In genomic region chr11:115151755-115152429, GRCm38 (mm10) we compare ENCODE assay signal across 8 mouse cellular contexts. TPM values are rescaled to one million over a fixed set of nuclear protein-coding genes. Genes with fewer than 3 reads are reported as not detected.
DNase-seq lines count a peak whose midpoint lies in the region; ATAC-seq and TF ChIP-seq lines count a peak whose summit lies in the region.
"Had no signal": no experiment of that assay in that cellular context is flagged by ENCODE, and none has a peak within 500 bp of the region (broad histone marks: within the 10 kb centered on the region; RNA-seq: fewer than 3 reads in every experiment).

No protein-coding gene starts in this region.

- in situ Hi-C loops in ES-E14 (cut with MboI; ENCODE audit: low sequenced_read_pairs in 2 of 2, unreplicated experiment in 2 of 2) = loop anchor here in 1 of 2 experiments (5.0 kb wide), 1 partner anchor 60 kb away; the partner anchor contains the start of gene Rab37

- peak; percentile 82 for ATAC-seq in embryonic facial prominence, embryonic 14.5 days (ENCODE audit: low read depth)
- ATAC-seq in hindbrain, embryonic 16.5 days = peak; percentile 84
- ATAC-seq in liver, embryonic 11.5 days (replicated peaks; ENCODE audit: low FRiP score) = peak; percentile 33; the same call in 1 of the 2 replicates
- peak; percentile 77 for ATAC-seq in neural tube, embryonic 13.5 days (ENCODE audit: low read depth)

- peaks cover 0 to 4% of the 10 kb centered on the region in 2 experiments; a peak in 1 of 4 replicates for H3K4me1 ChIP-seq in ES-E14 (ENCODE audit: control insufficient read depth in 2 of 2, insufficient read depth in 2 of 2, low read length in 2 of 2, poor library complexity in 1 of 2)
- no peaks in the 10 kb centered on the region; the same call in none of the 2 replicates for H3K4me1 ChIP-seq in embryonic facial prominence, embryonic 14.5 days (ENCODE audit: control insufficient read depth, insufficient read depth, low read length)
- H3K4me1 ChIP-seq in hindbrain, embryonic 16.5 days (ENCODE audit: control insufficient read depth, insufficient read depth, low read depth, low read length) = peaks cover 7% of the 10 kb centered on the region
- peaks cover 18% of the 10 kb centered on the region for H3K4me1 ChIP-seq in liver, embryonic 11.5 days (replicated peaks; ENCODE audit: control insufficient read depth, insufficient read depth, low read length)
- H3K4me1 ChIP-seq in neural tube, embryonic 13.5 days (replicated peaks) = peaks cover 18% of the 10 kb centered on the region

- peak overlapping the region; percentile 52 to 72 for H3K4me3 ChIP-seq in ES-E14 (ENCODE audit: insufficient read depth in 1 of 2, low read depth in 1 of 2, low read length in 2 of 2, poor library complexity in 1 of 2, severe bottlenecking in 1 of 2)
- peak overlapping the region; percentile 20 for H3K4me3 ChIP-seq in embryonic facial prominence, embryonic 14.5 days (ENCODE audit: low read depth, low read length)
- peak overlapping the region; percentile 40 for H3K4me3 ChIP-seq in hindbrain, embryonic 16.5 days (ENCODE audit: low read length)
- peak overlapping the region; percentile 25; the same call in 1 of the 2 replicates for H3K4me3 ChIP-seq in liver, embryonic 11.5 days (ENCODE audit: low read depth, low read length)
- peak overlapping the region; percentile 40 for H3K4me3 ChIP-seq in neural tube, embryonic 13.5 days
- H3K4me3 ChIP-seq: myocyte had no signal

- 2% methylated on average over 15 of the region's 15 CpGs for WGBS in embryonic facial prominence, embryonic 14.5 days
- WGBS in hindbrain, embryonic 16.5 days = 5% methylated on average over 15 of the region's 15 CpGs
- 13% methylated on average over 15 of the region's 15 CpGs for WGBS in liver, embryonic 11.5 days
- WGBS in neural tube, embryonic 13.5 days = 8% methylated on average over 15 of the region's 15 CpGs

- no peaks in the 10 kb centered on the region for H3K36me3 ChIP-seq in ES-E14 (ENCODE audit: control insufficient read depth, insufficient read depth, low read length, poor library complexity, severe bottlenecking)
- H3K36me3 ChIP-seq in embryonic facial prominence, embryonic 14.5 days (ENCODE audit: control insufficient read depth, insufficient read depth, low read length) = no peaks in the 10 kb centered on the region
- H3K36me3 ChIP-seq in hindbrain, embryonic 16.5 days (ENCODE audit: control insufficient read depth, insufficient read depth, low read length) = no peaks in the 10 kb centered on the region
- no peaks in the 10 kb centered on the region for H3K36me3 ChIP-seq in liver, embryonic 11.5 days (ENCODE audit: control insufficient read depth, insufficient read depth, low read length)
- no peaks in the 10 kb centered on the region for H3K36me3 ChIP-seq in neural tube, embryonic 13.5 days

- peaks cover 32% of the 10 kb centered on the region for H3K27me3 ChIP-seq in embryonic facial prominence, embryonic 14.5 days (replicated peaks; ENCODE audit: control insufficient read depth, insufficient read depth, low read length)
- H3K27me3 ChIP-seq in hindbrain, embryonic 16.5 days (replicated peaks; ENCODE audit: control insufficient read depth, insufficient read depth, low read length) = peaks cover 21% of the 10 kb centered on the region
- 0 out of 2 replicates have a peak, but pooled peaks cover 3% of the 10 kb centered on the region for H3K27me3 ChIP-seq in liver, embryonic 11.5 days (replicated peaks; ENCODE audit: control insufficient read depth, insufficient read depth, low read length)
- H3K27me3 ChIP-seq in neural tube, embryonic 13.5 days = peaks cover 44% of the 10 kb centered on the region

- H3K4me2 ChIP-seq in embryonic facial prominence, embryonic 14.5 days (ENCODE audit: low read depth, low read length) = peak overlapping the region; percentile 43
- H3K4me2 ChIP-seq in hindbrain, embryonic 16.5 days (ENCODE audit: low read length) = peak overlapping the region; percentile 66
- H3K4me2 ChIP-seq in liver, embryonic 11.5 days = peak overlapping the region; percentile 61
- peak overlapping the region; percentile 58 for H3K4me2 ChIP-seq in neural tube, embryonic 13.5 days

- no peak overlapping the region for H3K27ac ChIP-seq in ES-E14 (ENCODE audit: insufficient read depth, low read depth, low read length, poor library complexity, severe bottlenecking)
- H3K27ac ChIP-seq in embryonic facial prominence, embryonic 14.5 days (replicated peaks; ENCODE audit: low read depth, low read length) = no peak overlapping the region
- no peak overlapping the region for H3K27ac ChIP-seq in hindbrain, embryonic 16.5 days (ENCODE audit: low read depth, low read length)
- H3K27ac ChIP-seq in liver, embryonic 11.5 days (ENCODE audit: low read depth, low read length) = no peak overlapping the region
- no peak overlapping the region for H3K27ac ChIP-seq in neural tube, embryonic 13.5 days (replicated peaks)

- H3K9ac ChIP-seq in ES-E14 (ENCODE audit: insufficient read depth, low read depth, low read length, poor library complexity, severe bottlenecking) = peak overlapping the region; percentile 62; the same call in 1 of the 2 replicates
- H3K9ac ChIP-seq in embryonic facial prominence, embryonic 14.5 days (ENCODE audit: low read depth, low read length) = no peak overlapping the region
- peak overlapping the region; percentile 50 for H3K9ac ChIP-seq in hindbrain, embryonic 16.5 days (ENCODE audit: low read depth, low read length)
- H3K9ac ChIP-seq in liver, embryonic 11.5 days (ENCODE audit: low read depth, low read length) = no peak overlapping the region
- peak overlapping the region; percentile 71 for H3K9ac ChIP-seq in neural tube, embryonic 13.5 days

- no peaks in the 10 kb centered on the region for H3K9me3 ChIP-seq in ES-E14 (ENCODE audit: control insufficient read depth, insufficient read depth, low read depth, low read length)
- H3K9me3 ChIP-seq in embryonic facial prominence, embryonic 14.5 days (ENCODE audit: control insufficient read depth, low read length) = no peaks in the 10 kb centered on the region
- H3K9me3 ChIP-seq in hindbrain, embryonic 16.5 days (ENCODE audit: control insufficient read depth, low read length) = peaks cover 6% of the 10 kb centered on the region; the same call in 1 of the 2 replicates
- H3K9me3 ChIP-seq in liver, embryonic 11.5 days (ENCODE audit: control insufficient read depth, low read length) = no peaks in the 10 kb centered on the region
- H3K9me3 ChIP-seq in neural tube, embryonic 13.5 days = 0 out of 2 replicates have a peak, but pooled peaks cover 4% of the 10 kb centered on the region

- peak; percentile 87 for DNase-seq in ES-E14 (ENCODE audit: low read depth, low spot score)
- DNase-seq in adrenal gland, adult 2 months = peak; percentile 63
- peak; percentile 86 for DNase-seq in embryonic facial prominence, embryonic 14.5 days (ENCODE audit: low spot score)
- no peak for DNase-seq in liver, embryonic 11.5 days (ENCODE audit: low spot score)
- no peak for DNase-seq in right cerebral cortex, postnatal 25 days

TF ChIP-seq in ES-E14, 5 proteins besides CTCF, POLR2A, EP300 and RAD21:
- TF ChIP-seq ZC3H11A (IDR thresholded peaks at IDR 0.05; ENCODE audit: borderline replicate concordance, low read depth, low read length) (no peak), CHD2 (IDR thresholded peaks at IDR 0.05; ENCODE audit: low read depth, low read length) (peak; percentile 38; the same call in 1 of the 2 replicates)

RNA-seq across cellular contexts. Expression of gene Slc9a3r1, which starts 11.2 kb away (rescaled TPM):
- total RNA-seq in ES-E14 (2012; rRNA removed) = 40.3 and 43.9 TPM in 2 replicates
- 10 to 100 TPM; 15.6 to 26.2 TPM for total RNA-seq in adrenal gland, adult 2 months (2021)
- 14.8 and 15.0 TPM in 2 replicates for polyA plus RNA-seq in adrenal gland, adult 2 months (2012; rRNA removed)
- polyA plus RNA-seq in embryonic facial prominence, embryonic 14.5 days (2014; fragmentation: Nextera tagmentation; extraction: Ambion mirVana) = 40.6 and 43.5 TPM in 2 replicates
- polyA plus RNA-seq in hindbrain, embryonic 16.5 days (2015; fragmentation: Nextera tagmentation; extraction: Ambion mirVana) = 81.5 and 93.4 TPM in 2 replicates
- 117 and 121 TPM in 2 replicates for polyA plus RNA-seq in liver, embryonic 11.5 days (2014; fragmentation: Nextera tagmentation; extraction: Ambion mirVana)
- 50.6 and 58.1 TPM in 2 replicates for polyA plus RNA-seq in neural tube, embryonic 13.5 days (2015; fragmentation: Nextera tagmentation; extraction: Ambion mirVana)

RNA-seq across cellular contexts. Expression of gene Cd300lf, which starts 18.1 kb away (rescaled TPM):
- 0.40 and 0.42 TPM in 2 replicates for total RNA-seq in ES-E14 (2012; rRNA removed)
- under 1 TPM; 0.55 to 0.90 TPM for total RNA-seq in adrenal gland, adult 2 months (2021)
- polyA plus RNA-seq in adrenal gland, adult 2 months (2012; rRNA removed) = 1.00 and 1.3 TPM in 2 replicates
- 0.14 and 0.56 TPM in 2 replicates for polyA plus RNA-seq in embryonic facial prominence, embryonic 14.5 days (2014; fragmentation: Nextera tagmentation; extraction: Ambion mirVana)
- 0.29 and 0.32 TPM in 2 replicates for polyA plus RNA-seq in hindbrain, embryonic 16.5 days (2015; fragmentation: Nextera tagmentation; extraction: Ambion mirVana)
- 0.63 and 0.86 TPM in 2 replicates for polyA plus RNA-seq in liver, embryonic 11.5 days (2014; fragmentation: Nextera tagmentation; extraction: Ambion mirVana)
- 0.14 TPM in 1 of 2 replicates, not detected in the other for polyA plus RNA-seq in neural tube, embryonic 13.5 days (2015; fragmentation: Nextera tagmentation; extraction: Ambion mirVana)
- polyA plus RNA-seq: myocyte had no signal

RNA-seq across cellular contexts. Expression of gene Tmem104, which starts 35.4 kb away (rescaled TPM):
- 14.7 and 17.2 TPM in 2 replicates for total RNA-seq in ES-E14 (2012; rRNA removed)
- 10 to 100 TPM; 23.7 to 27.9 TPM for total RNA-seq in adrenal gland, adult 2 months (2021)
- 26.5 and 34.7 TPM in 2 replicates for polyA plus RNA-seq in adrenal gland, adult 2 months (2012; rRNA removed)
- 12.5 and 14.9 TPM in 2 replicates for polyA plus RNA-seq in embryonic facial prominence, embryonic 14.5 days (2014; fragmentation: Nextera tagmentation; extraction: Ambion mirVana)
- polyA plus RNA-seq in hindbrain, embryonic 16.5 days (2015; fragmentation: Nextera tagmentation; extraction: Ambion mirVana) = 12.3 and 13.1 TPM in 2 replicates
- polyA plus RNA-seq in liver, embryonic 11.5 days (2014; fragmentation: Nextera tagmentation; extraction: Ambion mirVana) = 10.8 and 13.1 TPM in 2 replicates
- polyA plus RNA-seq in neural tube, embryonic 13.5 days (2015; fragmentation: Nextera tagmentation; extraction: Ambion mirVana) = 11.6 and 11.8 TPM in 2 replicates

RNA-seq across cellular contexts. Expression of gene Nat9, which starts 35.8 kb away (rescaled TPM):
- total RNA-seq in ES-E14 (2012; rRNA removed) = 16.9 and 19.3 TPM in 2 replicates
- total RNA-seq in adrenal gland, adult 2 months (2021) = 10 to 100 TPM; 20.0 to 29.2 TPM
- polyA plus RNA-seq in adrenal gland, adult 2 months (2012; rRNA removed) = 12.0 and 16.2 TPM in 2 replicates
- 20.0 and 23.3 TPM in 2 replicates for polyA plus RNA-seq in embryonic facial prominence, embryonic 14.5 days (2014; fragmentation: Nextera tagmentation; extraction: Ambion mirVana)
- 20.9 and 24.6 TPM in 2 replicates for polyA plus RNA-seq in hindbrain, embryonic 16.5 days (2015; fragmentation: Nextera tagmentation; extraction: Ambion mirVana)
- 17.0 and 20.1 TPM in 2 replicates for polyA plus RNA-seq in liver, embryonic 11.5 days (2014; fragmentation: Nextera tagmentation; extraction: Ambion mirVana)
- 16.3 and 24.1 TPM in 2 replicates for polyA plus RNA-seq in neural tube, embryonic 13.5 days (2015; fragmentation: Nextera tagmentation; extraction: Ambion mirVana)

Comparison
In these comparisons a context has a peak if more than half of its experiments do, and no peak if none do; other contexts are left out.
1. DNase-seq: peak in ES-E14 (single experiment), adrenal gland, adult 2 months (single experiment) and embryonic facial prominence, embryonic 14.5 days (single experiment); none in liver, embryonic 11.5 days (single experiment) and right cerebral cortex, postnatal 25 days (single experiment).
2. H3K9ac ChIP-seq: peak in ES-E14 (single experiment), hindbrain, embryonic 16.5 days (single experiment) and neural tube, embryonic 13.5 days (single experiment); none in embryonic facial prominence, embryonic 14.5 days (single experiment) and liver, embryonic 11.5 days (single experiment).
3. ATAC-seq: peak in every context shown above with its lines; median percentile 84 in hindbrain, embryonic 16.5 days; 82 in embryonic facial prominence, embryonic 14.5 days; 77 in neural tube, embryonic 13.5 days; 33 in liver, embryonic 11.5 days.
4. Peak in every context shown above with its lines, with median percentiles within 50 percentile points of each other: H3K4me3 ChIP-seq and H3K4me2 ChIP-seq.